Mouse (Mus musculus) lung, postnatal 0 days (tissue): ENCODE measurements around the gene Dlgap3. TPM values are rescaled to one million over a fixed set of nuclear protein-coding genes. Genes with fewer than 3 reads are reported as not detected.
A peak's percentile ranks its signal among the peaks of the same experiment; 100 is the strongest.

ENCODE experiments used
- ATAC-seq: fragments of 200-750 bp; cut with Nextera tagmentation; 2 replicates; pipeline ENCODE4 v1.8.0; 2017; ENCODE audit warnings: moderate library complexity
- DNase-seq: peaks from one replicate; pipeline ENCODE4 v3.0.0-alpha.2; 2016; ENCODE audit warnings: low spot score
- H3K27ac ChIP-seq: fragments of 300-500 bp; sonication (generic); 2 replicates; pipeline ENCODE4 v1.5.1; 2014; ENCODE audit warnings: antibody characterized with exemption, mild to moderate bottlenecking, low read length, mixed read lengths
- H3K27me3 ChIP-seq: fragments of 300-500 bp; sonication (generic); replicated peaks from 2 replicates; pipeline ENCODE4 v1.6.1; 2014; ENCODE audit warnings: low read length, mixed read lengths; ENCODE audit not compliant: insufficient read depth
- H3K36me3 ChIP-seq: fragments of 300-500 bp; sonication (generic); 2 replicates; pipeline ENCODE4 v1.6.1; 2014; ENCODE audit warnings: low read length, mixed read lengths; ENCODE audit not compliant: insufficient read depth
- H3K4me1 ChIP-seq: fragments of 300-500 bp; sonication (generic); 2 replicates; pipeline ENCODE4 v1.6.1; 2014; ENCODE audit warnings: antibody characterized with exemption, low read depth, low read length, mixed read lengths; ENCODE audit not compliant: insufficient read depth
- H3K4me2 ChIP-seq: fragments of 300-500 bp; sonication (generic); replicated peaks from 2 replicates; pipeline ENCODE4 v1.6.1; 2014; ENCODE audit warnings: low read depth, mild to moderate bottlenecking, low read length, moderate library complexity, mixed read lengths
- H3K4me3 ChIP-seq: fragments of 300-500 bp; sonication (generic); 2 replicates; pipeline ENCODE4 v1.5.1; 2014; ENCODE audit warnings: low read depth, low read length
- H3K9ac ChIP-seq: fragments of 300-500 bp; sonication (generic); replicated peaks from 2 replicates; pipeline ENCODE4 v1.6.1; 2014; ENCODE audit warnings: low read depth, mild to moderate bottlenecking
- H3K9me3 ChIP-seq: fragments of 300-500 bp; sonication (generic); 2 replicates; pipeline ENCODE4 v1.6.1; 2016; ENCODE audit warnings: low read length, mixed read lengths
- CTCF ChIP-seq: IDR thresholded peaks from 2 replicates; pipeline ENCODE4 v1.5.1; 2016; ENCODE audit warnings: antibody characterized with exemption, mild to moderate bottlenecking
- EP300 ChIP-seq: IDR thresholded peaks from 2 replicates; pipeline ENCODE4 v1.6.1; 2016; ENCODE audit warnings: antibody characterized with exemption, mild to moderate bottlenecking, control low read depth
- WGBS: fragments of 180-500 bp; shearing (Covaris S2); extraction: QIAGEN DNeasy Blood & Tissue Kit; methylation state at CpG from one replicate; pipeline ENCODE4 v1.1.7; 2014; 5-methylcytosine and 5-hydroxymethylcytosine counted together
- polyA plus RNA-seq: library from polyadenylated mRNA; unstranded; fragments of >200 nt; fragmentation: Nextera tagmentation; extraction: Ambion mirVana; gene quantifications from 2 replicates; pipeline ENCODE4 v1.2.1, GENCODE M21; 2015

Dlgap3 gene
- polyA plus RNA-seq, 1 experiment from 2014 or later, result 0.10 TPM

DNA sequence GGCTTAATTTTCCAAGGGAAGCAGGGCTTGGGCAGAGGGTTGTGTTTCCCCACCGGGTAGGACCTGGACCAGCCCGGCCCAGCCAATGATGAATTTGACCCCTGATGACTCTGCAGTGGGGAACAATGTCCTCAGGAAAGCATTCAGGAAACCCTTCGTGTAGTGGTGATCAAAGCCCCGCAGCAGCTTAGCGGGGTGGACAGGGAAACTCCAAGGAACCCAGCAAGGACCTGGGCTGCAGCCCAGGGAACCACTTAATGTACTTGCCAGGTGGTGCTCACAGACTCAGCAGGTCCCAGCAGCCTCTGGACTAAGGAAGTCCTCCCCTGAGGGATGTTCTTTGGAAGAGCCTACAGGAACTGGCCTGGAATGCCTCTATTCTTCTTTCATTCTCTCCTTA, 87.7 kb downstream of the Dlgap3 start:
- TF ChIP-seq CTCF, result no peak
- no peak for TF ChIP-seq EP300
- H3K4me1 ChIP-seq, result peaks cover 10% of the 10 kb centered on the region; the same call in 1 of the 2 replicates
- no peak overlapping the region for H3K9ac ChIP-seq
- no peak overlapping the region for H3K4me3 ChIP-seq
- no peaks in the 10 kb centered on the region for H3K27me3 ChIP-seq
- WGBS, result 45% methylated on average over 5 of the region's 5 CpGs
- ATAC-seq (no peak), DNase-seq (no peak)
- H3K27ac ChIP-seq, result 0 out of 2 replicates have a peak overlapping the region, but pooled peaks have one; percentile 81
- no peaks in the 10 kb centered on the region for H3K9me3 ChIP-seq
- no peak overlapping the region for H3K4me2 ChIP-seq
- H3K36me3 ChIP-seq, result no peaks in the 10 kb centered on the region

DNA sequence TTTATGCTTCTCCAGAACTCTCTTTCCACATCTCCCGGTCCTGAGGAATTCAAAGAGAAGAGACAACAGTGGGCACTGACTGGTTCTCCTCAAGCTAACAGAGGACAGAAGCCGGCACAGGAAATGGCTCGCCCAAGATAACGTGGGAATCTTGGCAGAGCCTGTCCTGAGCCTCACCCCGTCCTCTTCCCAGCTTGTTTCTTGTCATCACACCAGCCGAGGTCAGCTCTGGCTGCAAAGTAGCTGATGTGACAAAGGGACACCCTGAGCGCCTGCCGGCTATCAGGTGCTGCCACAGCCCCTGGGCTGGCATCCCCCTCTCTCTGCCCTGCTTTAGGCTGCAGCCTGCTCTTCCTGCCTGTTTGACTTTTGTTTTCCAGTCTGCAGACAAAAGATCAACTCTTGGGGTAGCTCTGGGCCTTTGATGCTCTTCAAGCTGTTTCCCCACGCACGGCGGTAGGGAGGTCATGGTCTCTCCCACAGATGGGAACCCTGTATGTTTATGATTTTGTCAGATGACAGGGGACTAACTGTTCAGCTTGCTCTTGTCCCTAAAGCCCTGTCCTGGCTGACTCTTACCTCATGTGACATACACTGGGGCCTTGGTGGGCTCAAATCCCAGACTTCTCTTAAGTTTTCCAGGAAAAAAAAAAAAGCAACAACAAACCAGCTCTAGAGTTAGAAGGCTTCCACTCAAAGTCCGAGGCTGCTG, 89.3 kb downstream of the Dlgap3 start:
- DNase-seq (peak; percentile 84), ATAC-seq (peak; percentile 93)
- H3K36me3 ChIP-seq, result no peaks in the 10 kb centered on the region
- H3K27ac ChIP-seq, result peak overlapping the region; percentile 81
- H3K9ac ChIP-seq, result no peak overlapping the region
- no peak overlapping the region for H3K4me3 ChIP-seq
- H3K27me3 ChIP-seq, result no peaks in the 10 kb centered on the region
- peak overlapping the region; percentile 2; the same call in 1 of the 2 replicates for H3K4me2 ChIP-seq
- TF ChIP-seq CTCF (peak; percentile 4; the same call in 1 of the 2 replicates), EP300 (peak; percentile 85)
- WGBS, result 28% methylated on average over 12 of the region's 12 CpGs
- no peaks in the 10 kb centered on the region for H3K9me3 ChIP-seq
- H3K4me1 ChIP-seq, result peaks cover 16% of the 10 kb centered on the region; the same call in 1 of the 2 replicates

DNA sequence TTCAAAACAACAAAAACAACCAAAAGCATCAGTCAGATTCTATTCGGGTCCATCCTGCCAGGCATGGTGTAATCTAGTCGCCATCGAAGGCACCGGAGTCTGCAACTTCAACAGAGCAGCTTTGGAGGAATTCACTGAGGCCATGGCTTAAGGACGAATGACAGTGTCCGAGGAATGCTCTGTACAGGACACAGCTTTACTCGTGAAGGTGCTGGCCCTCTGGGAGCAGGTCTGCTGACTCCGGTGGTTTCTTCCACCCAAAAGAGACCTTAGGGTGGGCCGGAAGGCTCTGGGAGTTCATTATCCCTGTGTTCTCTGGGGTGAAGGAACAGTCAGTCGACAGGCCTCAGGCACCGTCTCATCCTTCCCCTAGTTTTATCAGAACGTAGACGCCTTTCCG, 92.6 kb downstream of the Dlgap3 start:
- H3K27me3 ChIP-seq, result no peaks in the 10 kb centered on the region
- TF ChIP-seq EP300, result no peak
- no peak for TF ChIP-seq CTCF
- 85% methylated on average over 14 of the region's 14 CpGs for WGBS
- H3K9ac ChIP-seq, result no peak overlapping the region
- DNase-seq (no peak), ATAC-seq (no peak)
- H3K4me3 ChIP-seq, result no peak overlapping the region
- peaks cover 16% of the 10 kb centered on the region; the same call in 1 of the 2 replicates for H3K4me1 ChIP-seq
- H3K9me3 ChIP-seq, result no peaks in the 10 kb centered on the region
- H3K36me3 ChIP-seq, result no peaks in the 10 kb centered on the region
- no peak overlapping the region for H3K4me2 ChIP-seq
- no peak overlapping the region for H3K27ac ChIP-seq

DNA sequence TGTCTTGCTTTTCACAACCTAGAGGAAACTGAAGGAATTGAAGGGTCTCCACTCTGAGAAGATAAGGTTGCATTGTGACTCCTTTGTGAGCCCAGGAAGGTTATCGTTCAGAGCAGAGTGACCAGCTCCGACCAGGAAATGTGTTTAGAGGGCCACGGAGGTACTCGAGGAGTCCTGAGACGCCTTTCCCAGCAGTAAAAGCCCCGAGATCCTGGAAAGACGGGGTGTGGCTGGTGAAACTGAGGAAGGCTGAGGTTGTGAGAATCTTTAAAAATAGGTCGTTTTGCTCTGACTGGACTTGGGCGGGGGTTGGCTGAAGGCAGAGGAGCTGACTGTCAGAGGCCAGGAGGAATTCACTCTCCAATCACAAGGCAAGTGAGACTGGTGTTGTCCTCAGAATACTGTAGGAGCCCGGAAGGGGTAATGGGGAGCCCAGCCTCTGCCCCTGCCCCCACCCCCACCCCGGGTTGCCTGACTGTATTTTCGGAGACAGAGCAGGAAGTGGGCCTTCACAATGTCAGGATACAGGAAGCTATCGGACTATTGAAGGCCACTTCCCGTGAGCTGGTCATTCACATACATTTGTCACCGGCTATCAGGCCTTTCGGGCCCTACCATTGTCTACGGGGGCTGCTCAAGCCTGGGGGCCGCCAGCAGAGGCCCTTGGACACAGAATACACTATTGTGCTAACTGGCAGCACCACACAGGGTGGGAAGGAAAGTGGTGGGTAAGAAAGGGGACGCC, 94.6 kb downstream of the Dlgap3 start:
- Histone ChIP-seq H3K9me3 (no peaks in the 10 kb centered on the region), H3K4me1 (peaks cover 12% of the 10 kb centered on the region; the same call in 1 of the 2 replicates), H3K27ac (peak overlapping the region; percentile 73), H3K4me2 (no peak overlapping the region), H3K27me3 (no peaks in the 10 kb centered on the region), H3K9ac (no peak overlapping the region), H3K4me3 (no peak overlapping the region), H3K36me3 (no peaks in the 10 kb centered on the region)
- WGBS, result 43% methylated on average over 19 of the region's 19 CpGs
- TF ChIP-seq EP300 (peak; percentile 77), CTCF (no peak)
- DNase-seq (peak; percentile 68), ATAC-seq (peak; percentile 93)

DNA sequence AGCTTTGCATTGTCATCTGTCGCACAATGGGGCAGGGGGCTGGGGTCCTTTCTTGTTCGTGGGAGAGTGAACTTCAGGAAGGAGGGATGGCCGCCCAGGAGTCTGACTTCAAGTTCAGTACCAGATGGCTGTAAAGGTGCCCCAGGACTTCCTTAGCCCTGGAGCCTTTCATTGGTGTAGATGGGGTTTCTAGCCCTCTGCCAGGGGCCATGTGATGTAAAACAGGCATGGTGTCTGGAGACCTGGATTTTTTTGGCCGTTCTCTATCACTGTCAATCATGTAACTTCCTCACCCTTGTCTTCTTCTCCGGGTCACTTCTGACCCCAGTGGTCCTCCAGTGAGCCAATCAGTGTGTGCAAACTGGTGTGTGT, 95.2 kb downstream of the Dlgap3 start:
- H3K27ac ChIP-seq, result peak overlapping the region; percentile 73
- DNase-seq, result no peak
- H3K9me3 ChIP-seq, result no peaks in the 10 kb centered on the region
- H3K4me3 ChIP-seq, result no peak overlapping the region
- H3K27me3 ChIP-seq, result no peaks in the 10 kb centered on the region
- WGBS, result 60% methylated on average over 5 of the region's 5 CpGs
- no peak overlapping the region for H3K4me2 ChIP-seq
- no peak for ATAC-seq
- peaks cover 7% of the 10 kb centered on the region; the same call in 1 of the 2 replicates for H3K4me1 ChIP-seq
- TF ChIP-seq CTCF (no peak), EP300 (no peak)
- no peak overlapping the region for H3K9ac ChIP-seq
- no peaks in the 10 kb centered on the region for H3K36me3 ChIP-seq

DNA sequence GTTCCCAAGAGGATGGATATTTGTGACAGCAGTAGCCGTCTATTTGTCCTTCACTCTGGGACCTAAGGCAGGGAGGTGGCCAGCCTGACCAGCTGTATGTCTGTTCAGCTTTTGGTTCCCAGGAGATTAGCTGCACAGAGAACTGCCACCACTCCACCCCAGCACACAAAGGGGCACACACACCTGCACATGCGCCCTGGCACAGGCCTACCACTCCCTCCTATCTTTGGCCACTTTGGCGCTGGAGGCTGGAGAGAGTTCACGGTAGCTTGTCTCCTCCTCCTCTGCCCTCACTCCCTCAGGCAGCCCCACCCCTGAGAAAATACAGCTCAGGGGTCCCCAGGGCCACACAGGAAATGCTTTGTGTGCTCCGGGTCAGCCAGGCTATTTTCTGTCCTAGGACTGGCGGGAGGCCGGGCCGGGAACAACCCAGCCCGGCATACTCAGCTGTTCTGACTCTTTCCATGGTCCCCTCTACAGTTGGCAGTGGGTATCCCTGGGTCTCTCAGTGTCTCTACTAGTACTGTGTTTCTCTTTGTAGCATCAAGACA, 109.5 kb downstream of the Dlgap3 start:
- H3K9ac ChIP-seq, result no peak overlapping the region
- H3K4me2 ChIP-seq, result no peak overlapping the region
- WGBS, result 46% methylated on average over 9 of the region's 9 CpGs
- peak; percentile 9 for DNase-seq
- no peak for TF ChIP-seq EP300
- no peak for TF ChIP-seq CTCF
- no peaks in the 10 kb centered on the region for H3K9me3 ChIP-seq
- ATAC-seq, result peak; percentile 77
- H3K4me3 ChIP-seq, result no peak overlapping the region
- no peaks in the 10 kb centered on the region for H3K4me1 ChIP-seq
- peak overlapping the region; percentile 57; the same call in 1 of the 2 replicates for H3K27ac ChIP-seq
- H3K27me3 ChIP-seq, result no peaks in the 10 kb centered on the region
- H3K36me3 ChIP-seq, result no peaks in the 10 kb centered on the region
